Mouse (Mus musculus): ENCODE results near the gene Fads1.

Fads1 gene

GRCm38 (mm10) chr19:10208851-10209250 lies 26.2 kb downstream of the Fads1 start:
- no peak for DNase-seq (ENCODE audit: low spot score in 2 of 2)

- no peak for DNase-seq (ENCODE audit: low spot score in 2 of 2)
Measured at GRCm38 (mm10) chr19:10210885-10211284, 28.2 kb downstream of the Fads1 start.

GRCm38 (mm10) chr19:10213796-10214471 lies 31.2 kb downstream of the Fads1 start:
- DNase-seq (ENCODE audit: low spot score in 2 of 2) = no peak

- DNase-seq (ENCODE audit: low spot score in 2 of 2) = no peak
Measured at GRCm38 (mm10) chr19:10216101-10216500, 33.4 kb downstream of the Fads1 start.

- peak; percentile 43 to 75 for DNase-seq (ENCODE audit: low spot score in 2 of 2)
Measured at GRCm38 (mm10) chr19:10219108-10219507, 36.4 kb downstream of the Fads1 start.

GRCm38 (mm10) chr19:10219593-10219992 lies 36.9 kb downstream of the Fads1 start:
- no peak for DNase-seq (ENCODE audit: low spot score in 2 of 2)

- no peak for DNase-seq (ENCODE audit: low spot score in 2 of 2)
Measured at GRCm38 (mm10) chr19:10221585-10221984, 38.9 kb downstream of the Fads1 start.

- DNase-seq (ENCODE audit: low spot score in 2 of 2) = no peak
Measured at GRCm38 (mm10) chr19:10222656-10223055, 40.0 kb downstream of the Fads1 start.

- no peak for DNase-seq (ENCODE audit: low spot score in 2 of 2)
Measured at GRCm38 (mm10) chr19:10223561-10223960, 40.9 kb downstream of the Fads1 start.

GRCm38 (mm10) chr19:10224637-10225453 lies 42.2 kb downstream of the Fads1 start:
- no peak for DNase-seq (ENCODE audit: low spot score in 2 of 2)

- DNase-seq (ENCODE audit: low spot score in 2 of 2) = no peak
Measured at GRCm38 (mm10) chr19:10225767-10226166, 43.1 kb downstream of the Fads1 start.

GRCm38 (mm10) chr19:10231016-10231415 lies 48.3 kb downstream of the Fads1 start:
- no peak for DNase-seq (ENCODE audit: low spot score in 2 of 2)

GRCm38 (mm10) chr19:10231871-10232270 lies 49.2 kb downstream of the Fads1 start:
- no peak for DNase-seq (ENCODE audit: low spot score in 2 of 2)

GRCm38 (mm10) chr19:10232327-10233017 lies 49.8 kb downstream of the Fads1 start:
- no peak for DNase-seq (ENCODE audit: low spot score in 2 of 2)

GRCm38 (mm10) chr19:10235784-10236565 lies 53.3 kb downstream of the Fads1 start:
- no peak for DNase-seq (ENCODE audit: low spot score in 2 of 2)

- no peak for DNase-seq (ENCODE audit: low spot score in 2 of 2)
Measured at GRCm38 (mm10) chr19:10238477-10238876, 55.8 kb downstream of the Fads1 start.

GRCm38 (mm10) chr19:10239419-10239818 lies 56.7 kb downstream of the Fads1 start:
- no peak for DNase-seq (ENCODE audit: low spot score in 2 of 2)

- no peak for DNase-seq (ENCODE audit: low spot score in 2 of 2)
Measured at GRCm38 (mm10) chr19:10239975-10240653, 57.4 kb downstream of the Fads1 start.

GRCm38 (mm10) chr19:10240654-10241305 lies 58.1 kb downstream of the Fads1 start, which contains the start of gene Myrf:
TSS of gene Myrf (minus strand) at chr19:10240748.
- peak; percentile 72 to 91 for DNase-seq (ENCODE audit: low spot score in 2 of 2)

GRCm38 (mm10) chr19:10242916-10243315 lies 60.2 kb downstream of the Fads1 start:
- DNase-seq (ENCODE audit: low spot score in 2 of 2) = no peak

All from spleen, postnatal 4 days (tissue).